Mouse (Mus musculus): ENCODE measurements around the gene Bmt2. TPM values are rescaled to one million over a fixed set of nuclear protein-coding genes. Genes with fewer than 3 reads are reported as not detected.
A peak's percentile ranks its signal among the peaks of the same experiment; 100 is the strongest.

Gene Bmt2
- polyA plus RNA-seq, 1 experiment: 2.8 TPM

- Histone ChIP-seq H3K27me3 (ENCODE audit: control insufficient read depth, insufficient read depth, insufficient read length) (no peaks in the 10 kb centered on the region), H3K4me3 (no peak overlapping the region), H3K36me3 (ENCODE audit: control insufficient read depth, insufficient read depth) (peaks cover 15% of the 10 kb centered on the region), H3ac (ENCODE audit: control insufficient read depth, insufficient read length) (no peak overlapping the region), H3K4me2 (ENCODE audit: low read depth) (no peak overlapping the region), H3K79me2 (ENCODE audit: control insufficient read depth, insufficient read depth) (peaks cover 9% of the 10 kb centered on the region)
- TF ChIP-seq SRF (IDR thresholded peaks at IDR 0.05; ENCODE audit: control insufficient read depth, insufficient read length, low read depth): no peak
- TF ChIP-seq TCF3 (IDR thresholded peaks at IDR 0.05; ENCODE audit: insufficient read length, low read depth): no peak
- TF ChIP-seq TCF12 (IDR thresholded peaks at IDR 0.05; ENCODE audit: insufficient read depth, poor library complexity, severe bottlenecking): no peak
- no peak for TF ChIP-seq USF1 (IDR thresholded peaks at IDR 0.05; ENCODE audit: low read depth)
These were observed 29.5 kb downstream of the Bmt2 start for GRCm38 (mm10) chr6:13648305-13648704.

GRCm38 (mm10) chr6:13636582-13636989 lies 41.2 kb downstream of the Bmt2 start:
- Histone ChIP-seq H3K27me3 (ENCODE audit: control insufficient read depth, insufficient read depth, insufficient read length) (no peaks in the 10 kb centered on the region), H3ac (ENCODE audit: control insufficient read depth, insufficient read length) (no peak overlapping the region), H3K79me2 (ENCODE audit: control insufficient read depth, insufficient read depth) (peaks cover 4% of the 10 kb centered on the region), H3K4me3 (no peak overlapping the region), H3K36me3 (ENCODE audit: control insufficient read depth, insufficient read depth) (peaks cover 43% of the 10 kb centered on the region), H3K4me2 (ENCODE audit: low read depth) (no peak overlapping the region)
- TF ChIP-seq POLR2A (IDR thresholded peaks at IDR 0.05; ENCODE audit: insufficient read length, low read depth): no peak
- TF ChIP-seq MAX (IDR thresholded peaks at IDR 0.05; ENCODE audit: low read depth): no peak
- TF ChIP-seq TCF12 (IDR thresholded peaks at IDR 0.05; ENCODE audit: insufficient read depth, poor library complexity, severe bottlenecking): no peak
- no peak for TF ChIP-seq SRF (IDR thresholded peaks at IDR 0.05; ENCODE audit: control insufficient read depth, insufficient read length, low read depth)
- TF ChIP-seq MYOD1 (IDR thresholded peaks at IDR 0.05; ENCODE audit: control insufficient read depth in 1 of 3, insufficient read length in 2 of 3, low read depth in 2 of 3): no peak
- TF ChIP-seq E2F4 (IDR thresholded peaks at IDR 0.05; ENCODE audit: insufficient read depth): no peak
- TF ChIP-seq MYOG (IDR thresholded peaks at IDR 0.05; ENCODE audit: control insufficient read depth in 1 of 3, insufficient read depth in 1 of 3, insufficient read length in 2 of 3, low read depth in 2 of 3): no peak
- TF ChIP-seq REST (IDR thresholded peaks at IDR 0.05; ENCODE audit: insufficient read depth, insufficient read length): no peak
- no peak for TF ChIP-seq CEBPB (IDR thresholded peaks at IDR 0.05; ENCODE audit: insufficient read depth, poor library complexity, severe bottlenecking)
- TF ChIP-seq POLR2AphosphoS2 (IDR thresholded peaks at IDR 0.05; ENCODE audit: insufficient read length, low read depth): no peak
- no peak for TF ChIP-seq USF1 (IDR thresholded peaks at IDR 0.05; ENCODE audit: low read depth)
- no peak for TF ChIP-seq TCF3 (IDR thresholded peaks at IDR 0.05; ENCODE audit: insufficient read length, low read depth)

GRCm38 (mm10) chr6:13632571-13632970 lies 45.2 kb downstream of the Bmt2 start:
- peaks cover 4% of the 10 kb centered on the region for H3K79me2 ChIP-seq (ENCODE audit: control insufficient read depth, insufficient read depth)
- peaks cover 19% of the 10 kb centered on the region for H3K36me3 ChIP-seq (ENCODE audit: control insufficient read depth, insufficient read depth)
- H3K4me2 ChIP-seq (ENCODE audit: low read depth): peak overlapping the region; percentile 77
- TF ChIP-seq MYOD1 (IDR thresholded peaks at IDR 0.05; ENCODE audit: control insufficient read depth in 1 of 3, insufficient read length in 2 of 3, low read depth in 2 of 3) (peak in 2 of 3 experiments; percentile 6 to 25), USF1 (IDR thresholded peaks at IDR 0.05; ENCODE audit: low read depth) (no peak), SRF (IDR thresholded peaks at IDR 0.05; ENCODE audit: control insufficient read depth, insufficient read length, low read depth) (no peak)
- H3K4me3 ChIP-seq: no peak overlapping the region
- H3ac ChIP-seq (ENCODE audit: control insufficient read depth, insufficient read length): no peak overlapping the region
- H3K27me3 ChIP-seq (ENCODE audit: control insufficient read depth, insufficient read depth, insufficient read length): no peaks in the 10 kb centered on the region

DNA sequence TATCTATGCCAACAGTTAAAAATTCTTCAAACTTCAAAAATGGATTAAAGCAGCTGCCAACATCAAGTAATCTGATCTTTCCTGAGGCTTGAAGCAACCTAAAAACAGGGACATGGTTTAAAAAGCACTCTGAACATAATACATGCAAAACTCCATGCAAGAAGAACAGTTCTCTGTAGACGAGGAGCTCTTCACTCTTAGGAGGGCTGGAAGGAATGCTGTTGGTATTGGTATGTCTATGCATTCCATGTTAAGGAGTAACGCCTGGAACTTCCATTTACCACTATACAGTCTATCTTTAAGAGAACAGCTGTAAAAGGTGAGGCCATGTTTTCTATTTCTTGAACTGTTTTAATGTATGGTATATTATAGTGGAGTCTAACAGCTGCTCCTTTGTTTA lies 47.2 kb downstream of the Bmt2 start:
- H3ac ChIP-seq (ENCODE audit: control insufficient read depth, insufficient read length): no peak overlapping the region
- peaks cover 4% of the 10 kb centered on the region for H3K79me2 ChIP-seq (ENCODE audit: control insufficient read depth, insufficient read depth)
- no peak for TF ChIP-seq MAX (IDR thresholded peaks at IDR 0.05; ENCODE audit: low read depth)
- no peak for TF ChIP-seq REST (IDR thresholded peaks at IDR 0.05; ENCODE audit: insufficient read depth, insufficient read length)
- TF ChIP-seq MYOG (IDR thresholded peaks at IDR 0.05; ENCODE audit: control insufficient read depth in 1 of 3, insufficient read depth in 1 of 3, insufficient read length in 2 of 3, low read depth in 2 of 3): no peak
- no peak for TF ChIP-seq POLR2AphosphoS2 (IDR thresholded peaks at IDR 0.05; ENCODE audit: insufficient read length, low read depth)
- TF ChIP-seq E2F4 (IDR thresholded peaks at IDR 0.05; ENCODE audit: insufficient read depth): no peak
- no peak overlapping the region for H3K4me2 ChIP-seq (ENCODE audit: low read depth)
- peaks cover 32% of the 10 kb centered on the region for H3K36me3 ChIP-seq (ENCODE audit: control insufficient read depth, insufficient read depth)
- no peak overlapping the region for H3K4me3 ChIP-seq
- H3K27me3 ChIP-seq (ENCODE audit: control insufficient read depth, insufficient read depth, insufficient read length): no peaks in the 10 kb centered on the region

GRCm38 (mm10) chr6:13619618-13620017 lies 58.1 kb downstream of the Bmt2 start:
- TF ChIP-seq MAX (IDR thresholded peaks at IDR 0.05; ENCODE audit: low read depth) (no peak), REST (IDR thresholded peaks at IDR 0.05; ENCODE audit: insufficient read depth, insufficient read length) (no peak), CEBPB (IDR thresholded peaks at IDR 0.05; ENCODE audit: insufficient read depth, poor library complexity, severe bottlenecking) (no peak), MYOG (IDR thresholded peaks at IDR 0.05; ENCODE audit: control insufficient read depth in 1 of 3, insufficient read depth in 1 of 3, insufficient read length in 2 of 3, low read depth in 2 of 3) (no peak), MYOD1 (IDR thresholded peaks at IDR 0.05; ENCODE audit: control insufficient read depth in 1 of 3, insufficient read length in 2 of 3, low read depth in 2 of 3) (no peak), POLR2AphosphoS2 (IDR thresholded peaks at IDR 0.05; ENCODE audit: insufficient read length, low read depth) (no peak), POLR2A (IDR thresholded peaks at IDR 0.05; ENCODE audit: insufficient read length, low read depth) (no peak), SRF (IDR thresholded peaks at IDR 0.05; ENCODE audit: control insufficient read depth, insufficient read length, low read depth) (no peak)
- Histone ChIP-seq H3K4me3 (no peak overlapping the region), H3K79me2 (ENCODE audit: control insufficient read depth, insufficient read depth) (no peaks in the 10 kb centered on the region), H3K36me3 (ENCODE audit: control insufficient read depth, insufficient read depth) (no peaks in the 10 kb centered on the region), H3K4me2 (ENCODE audit: low read depth) (no peak overlapping the region), H3K27me3 (ENCODE audit: control insufficient read depth, insufficient read depth, insufficient read length) (no peaks in the 10 kb centered on the region), H3ac (ENCODE audit: control insufficient read depth, insufficient read length) (no peak overlapping the region)

Data from myocyte (in vitro differentiated cells).